Mouse (Mus musculus) 3T3-L1 (cell line): ENCODE measurements around the gene Tuba1c.
"Not testable (repeated sequence)": the region's sequence is repeated elsewhere in the genome, so short reads cannot be mapped to it uniquely, and the experiment has no call there.

ENCODE experiments used
- DNase-seq: peaks from one replicate; pipeline ENCODE4 v3.0.0-alpha.2; 2015; ENCODE audit warnings: low read depth, low spot score

Tuba1c gene

DNA sequence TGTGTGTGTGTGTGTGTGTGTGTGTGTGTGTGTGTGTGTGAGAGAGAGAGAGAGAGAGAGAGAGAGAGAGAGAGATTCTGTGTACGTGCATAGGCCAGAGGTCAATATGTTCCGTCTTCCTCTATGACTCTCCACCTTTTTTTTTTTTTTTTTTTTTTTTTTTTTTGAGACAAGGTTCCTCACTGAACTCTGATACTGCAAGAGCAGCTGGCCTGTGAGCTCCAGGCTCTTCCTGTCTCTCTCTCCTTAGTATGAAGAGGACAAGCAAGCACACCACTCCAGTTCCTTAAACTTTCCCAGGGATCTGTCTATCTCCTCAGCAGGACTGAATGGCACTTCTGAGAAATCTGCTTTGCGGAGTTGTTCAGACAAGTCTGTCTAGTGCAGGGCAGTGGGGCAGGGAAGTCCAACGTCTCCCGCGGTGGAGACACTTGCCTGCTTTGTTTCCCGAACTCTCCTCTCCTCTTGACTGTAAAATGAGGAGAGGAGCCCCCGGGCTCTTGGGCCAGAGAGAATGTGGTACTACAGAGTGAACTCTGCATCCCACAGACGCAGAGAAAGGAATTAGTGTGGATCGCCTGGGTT, 725 bp upstream of the Tuba1c start:
- peak; percentile 60 for DNase-seq

DNA sequence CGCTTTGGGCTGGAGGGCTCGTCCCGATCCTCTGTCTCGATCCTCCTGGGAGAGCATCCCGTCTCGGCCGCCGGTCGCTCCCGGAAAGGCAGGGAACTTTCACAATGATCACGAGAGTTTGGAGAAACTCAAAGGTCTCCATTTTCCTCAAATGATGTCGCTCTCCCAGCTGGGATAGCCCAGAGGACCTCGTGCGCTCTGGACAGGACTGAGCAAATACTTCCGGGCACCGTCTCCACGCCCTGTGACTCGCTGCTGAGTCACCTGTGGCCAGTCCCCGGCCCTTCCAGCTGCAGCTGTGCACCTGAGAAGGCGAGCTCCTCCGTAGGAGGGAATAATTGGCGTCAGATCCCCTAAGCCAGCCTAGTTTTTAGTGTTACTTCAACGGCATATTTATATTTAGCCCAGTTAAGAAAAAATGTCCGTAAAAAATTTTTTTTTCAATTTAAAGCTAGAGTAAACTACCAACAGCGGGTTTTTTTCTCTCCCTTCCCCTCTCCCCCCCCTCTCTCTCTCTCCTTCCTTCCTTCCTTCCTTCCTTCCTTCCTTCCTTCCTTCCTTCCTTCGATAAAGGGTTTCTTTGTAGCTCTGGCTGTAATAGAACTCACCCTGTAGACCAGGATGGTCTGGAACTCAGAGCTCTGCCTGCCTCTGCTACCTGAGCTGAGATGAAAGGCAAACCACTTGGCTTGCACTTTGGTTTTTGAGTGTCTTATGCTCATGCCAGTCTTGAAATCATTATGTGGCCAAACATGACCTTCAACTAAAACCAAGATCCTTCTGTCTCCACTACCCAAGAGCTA, 1.1 kb downstream of the Tuba1c start:
- DNase-seq: peak; percentile 90

DNA sequence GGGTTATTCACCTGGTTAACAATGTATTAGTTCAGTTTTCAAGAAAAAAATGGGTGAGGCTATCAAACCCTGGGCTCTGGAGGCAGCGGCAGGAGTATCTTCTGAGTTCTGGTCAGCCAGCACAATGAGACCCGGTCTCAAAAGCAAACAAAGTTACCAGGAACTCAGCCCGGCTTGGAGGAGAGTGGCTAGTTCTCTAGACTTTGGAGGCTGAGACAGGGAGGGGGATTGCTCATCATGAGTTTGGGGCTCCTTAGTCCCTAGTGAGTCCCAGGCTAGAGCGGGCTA, 1.6 kb downstream of the Tuba1c start:
- no peak for DNase-seq

DNA sequence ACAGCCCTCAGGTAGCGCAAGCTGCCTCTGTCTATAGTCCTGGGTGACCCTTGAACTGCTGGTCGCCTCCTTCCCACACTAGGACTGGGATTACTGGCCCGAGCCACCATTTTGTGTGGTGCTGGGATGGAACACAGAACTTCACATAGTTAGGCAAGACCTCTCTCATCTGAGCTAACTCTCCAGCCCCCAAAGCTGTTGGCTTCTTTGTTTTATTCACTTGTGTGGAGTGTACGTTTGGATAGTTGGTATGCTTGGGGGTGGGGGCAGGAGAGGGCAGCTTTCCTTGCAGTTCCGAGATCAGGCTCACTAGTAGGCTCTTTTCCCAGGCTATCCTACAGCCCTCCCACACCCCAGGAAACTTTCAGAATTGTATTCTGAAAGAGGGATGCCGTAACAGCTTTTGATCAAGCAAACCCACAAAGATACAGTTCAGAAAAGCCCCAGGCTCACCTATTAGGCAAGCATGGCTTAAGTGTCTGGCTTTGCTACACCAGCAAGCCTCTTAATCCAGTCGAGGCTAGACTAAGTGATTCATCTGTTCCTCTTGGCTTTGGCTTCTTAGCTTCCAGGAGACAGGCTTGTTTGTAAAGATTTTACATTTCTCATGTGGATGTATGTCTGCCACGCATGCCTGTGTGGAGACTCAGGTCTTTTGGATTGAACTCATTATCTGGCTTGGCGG, 2.5 kb downstream of the Tuba1c start:
- DNase-seq: peak; percentile 62

DNA sequence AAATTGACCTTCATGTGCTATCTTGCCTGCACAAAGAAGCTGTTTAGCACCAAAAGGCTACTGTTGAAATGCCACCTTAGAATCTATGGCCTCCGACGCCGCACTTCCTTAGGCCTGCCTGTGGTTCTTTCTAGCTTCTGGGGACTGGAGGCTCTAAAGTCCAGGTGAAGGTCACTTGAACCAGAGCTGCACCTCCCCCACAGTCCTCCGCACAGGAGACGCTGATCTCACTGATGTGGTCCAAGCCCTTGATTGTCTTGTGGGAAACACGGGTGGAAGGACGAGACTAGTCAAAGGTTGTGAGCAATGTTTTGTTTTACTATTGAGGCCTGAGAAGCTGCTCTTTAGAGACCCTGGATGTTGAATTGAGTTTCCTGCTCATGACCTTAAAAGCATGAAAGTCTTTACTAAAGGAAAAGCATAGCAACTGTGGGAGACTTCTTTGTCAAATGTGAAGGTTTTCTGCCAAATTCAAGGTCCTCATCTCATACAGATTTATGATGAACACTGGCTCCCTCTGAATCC, 3.1 kb downstream of the Tuba1c start:
- DNase-seq: peak; percentile 51

DNA sequence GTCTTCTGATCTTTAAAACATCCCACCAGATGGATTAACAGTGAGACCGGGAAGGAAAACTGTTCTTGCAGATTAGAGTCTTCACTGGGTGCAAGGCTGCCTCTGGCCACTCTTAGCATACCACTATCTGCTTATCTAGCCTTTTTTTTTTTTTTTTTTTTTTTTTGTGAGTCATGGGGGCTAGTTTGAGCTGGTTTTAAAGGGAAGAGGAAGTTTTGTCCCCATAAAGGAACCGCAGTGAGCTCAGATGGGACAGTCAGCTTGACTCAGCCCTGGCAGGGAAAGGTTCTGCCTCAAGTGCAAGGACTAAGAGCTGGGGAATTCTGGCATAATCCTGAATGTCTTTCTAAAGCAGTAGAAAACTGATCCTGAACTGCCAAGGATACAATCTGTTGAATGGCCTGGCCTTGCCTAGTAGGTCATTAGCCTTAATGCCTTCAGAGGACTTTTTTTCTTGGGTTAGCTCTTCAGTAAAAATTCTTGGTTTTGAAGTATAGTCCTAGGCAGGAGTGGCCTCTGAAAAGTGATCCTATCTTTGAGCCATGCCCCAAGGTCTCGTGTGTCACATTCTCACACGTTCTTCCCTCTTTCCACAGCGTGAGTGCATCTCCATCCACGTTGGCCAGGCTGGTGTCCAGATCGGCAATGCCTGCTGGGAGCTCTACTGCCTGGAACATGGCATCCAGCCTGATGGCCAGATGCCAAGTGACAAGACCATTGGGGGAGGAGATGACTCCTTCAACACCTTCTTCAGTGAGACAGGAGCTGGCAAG, 4.0 kb downstream of the Tuba1c start:
- DNase-seq: peak; percentile 90

DNA sequence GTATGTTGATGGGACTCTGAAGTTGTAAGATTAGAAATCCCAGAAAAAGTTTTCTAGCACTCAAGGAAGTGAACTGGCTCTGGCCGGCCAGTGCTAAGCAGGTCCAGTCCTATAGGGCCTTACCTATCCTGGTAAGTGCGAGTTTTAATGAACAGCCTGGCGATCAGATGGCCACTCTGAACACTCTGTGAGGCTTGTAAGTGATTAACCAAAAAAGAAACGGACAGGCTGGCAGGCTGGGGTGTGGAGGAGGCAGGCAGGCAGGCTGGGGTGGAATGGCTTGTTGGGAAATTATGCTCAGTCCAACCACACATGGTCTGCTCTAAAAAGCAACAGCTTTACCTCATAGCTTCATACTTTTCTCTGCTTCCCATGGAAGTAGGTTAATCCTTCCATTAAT, 5.7 kb downstream of the Tuba1c start:
- DNase-seq: no peak

DNA sequence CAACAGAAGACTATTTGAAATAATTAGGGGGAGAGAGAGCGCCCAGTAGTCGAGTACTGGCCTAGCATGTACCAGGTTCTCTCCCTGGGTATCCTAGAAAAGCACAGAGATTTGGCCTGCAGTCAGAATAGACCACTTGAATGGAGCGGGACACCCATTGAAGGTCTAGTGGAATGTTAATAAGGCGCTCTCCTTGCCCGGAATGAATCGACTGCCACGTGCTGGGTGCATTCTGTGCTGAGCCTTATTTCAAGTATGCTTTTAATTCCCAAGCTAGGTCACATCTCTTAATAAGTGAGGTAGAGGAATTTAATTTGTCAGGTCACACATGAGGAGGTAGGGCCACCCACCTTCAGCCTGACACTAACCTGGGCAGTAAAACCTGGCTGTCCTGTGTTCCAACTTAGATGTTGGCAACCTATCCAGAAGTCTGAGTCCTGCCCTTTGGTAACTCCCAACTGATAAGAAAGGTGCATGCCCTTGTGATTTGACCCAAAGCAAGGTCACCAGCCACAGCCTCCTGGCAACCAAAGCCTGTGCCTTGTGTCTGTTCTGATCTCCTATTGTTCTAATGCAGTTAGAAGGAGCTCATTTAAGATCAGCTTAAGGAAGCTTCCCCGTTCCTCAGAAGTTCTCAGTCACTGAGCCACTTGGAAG, 6.7 kb downstream of the Tuba1c start:
- DNase-seq: no peak

DNA sequence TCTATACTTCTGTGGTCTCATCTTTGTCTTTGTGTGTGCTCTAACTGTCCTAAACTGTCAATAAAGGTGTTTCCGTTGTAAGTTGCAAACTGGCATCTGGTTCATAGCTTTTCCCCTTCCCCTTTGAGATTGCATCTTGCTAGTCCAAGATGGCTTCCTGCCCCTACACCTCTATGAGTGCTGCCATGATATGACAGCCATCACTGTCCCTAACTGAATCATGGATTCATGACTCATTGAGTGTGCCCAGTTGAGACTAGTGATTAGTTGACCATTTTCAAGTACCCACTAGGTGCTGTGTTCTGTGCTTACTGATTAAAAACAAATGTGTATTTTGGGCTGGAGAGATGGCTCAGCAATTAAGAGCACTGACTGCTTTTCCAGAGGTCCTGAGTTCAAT, 8.3 kb downstream of the Tuba1c start:
- peak; percentile 40 for DNase-seq

DNA sequence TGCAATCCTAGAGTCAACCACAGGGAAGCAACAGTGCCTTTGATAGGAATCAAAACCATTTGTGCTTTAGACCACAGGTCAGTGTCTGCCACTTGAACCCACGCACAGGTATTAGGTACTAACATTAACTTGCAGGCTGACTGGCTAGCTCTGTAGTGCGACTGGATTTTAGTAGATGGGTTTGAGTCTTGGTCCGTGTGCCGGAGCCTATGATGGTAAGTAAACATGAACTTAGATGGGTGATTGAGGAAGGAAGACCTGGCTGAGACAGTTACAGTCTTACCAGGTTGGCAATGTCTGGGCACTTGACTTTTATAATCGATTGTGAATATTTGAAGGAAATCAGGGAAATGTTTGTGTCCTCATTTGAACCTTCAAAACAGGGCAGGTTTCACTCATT, 9.1 kb downstream of the Tuba1c start:
- peak; percentile 30 for DNase-seq

DNA sequence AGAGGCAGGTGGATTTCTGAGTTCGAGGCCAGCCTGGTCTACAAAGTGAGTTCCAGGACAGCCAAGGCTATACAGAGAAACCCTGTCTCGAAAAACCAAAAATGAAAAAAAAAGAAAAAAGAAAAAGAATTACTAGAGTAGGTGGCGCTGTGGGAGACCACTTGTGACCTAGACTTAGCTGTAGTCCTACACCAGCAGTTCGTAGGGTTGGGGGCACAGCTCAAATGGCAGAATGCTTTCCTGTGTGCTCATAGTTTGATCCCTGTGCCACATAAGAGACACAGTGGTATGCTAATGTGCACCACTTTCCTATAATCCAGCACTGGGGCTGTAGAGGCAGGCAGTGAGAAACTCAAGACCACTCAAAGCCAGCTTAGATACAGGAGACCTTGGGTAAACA, 9.6 kb downstream of the Tuba1c start:
- no peak for DNase-seq

DNA sequence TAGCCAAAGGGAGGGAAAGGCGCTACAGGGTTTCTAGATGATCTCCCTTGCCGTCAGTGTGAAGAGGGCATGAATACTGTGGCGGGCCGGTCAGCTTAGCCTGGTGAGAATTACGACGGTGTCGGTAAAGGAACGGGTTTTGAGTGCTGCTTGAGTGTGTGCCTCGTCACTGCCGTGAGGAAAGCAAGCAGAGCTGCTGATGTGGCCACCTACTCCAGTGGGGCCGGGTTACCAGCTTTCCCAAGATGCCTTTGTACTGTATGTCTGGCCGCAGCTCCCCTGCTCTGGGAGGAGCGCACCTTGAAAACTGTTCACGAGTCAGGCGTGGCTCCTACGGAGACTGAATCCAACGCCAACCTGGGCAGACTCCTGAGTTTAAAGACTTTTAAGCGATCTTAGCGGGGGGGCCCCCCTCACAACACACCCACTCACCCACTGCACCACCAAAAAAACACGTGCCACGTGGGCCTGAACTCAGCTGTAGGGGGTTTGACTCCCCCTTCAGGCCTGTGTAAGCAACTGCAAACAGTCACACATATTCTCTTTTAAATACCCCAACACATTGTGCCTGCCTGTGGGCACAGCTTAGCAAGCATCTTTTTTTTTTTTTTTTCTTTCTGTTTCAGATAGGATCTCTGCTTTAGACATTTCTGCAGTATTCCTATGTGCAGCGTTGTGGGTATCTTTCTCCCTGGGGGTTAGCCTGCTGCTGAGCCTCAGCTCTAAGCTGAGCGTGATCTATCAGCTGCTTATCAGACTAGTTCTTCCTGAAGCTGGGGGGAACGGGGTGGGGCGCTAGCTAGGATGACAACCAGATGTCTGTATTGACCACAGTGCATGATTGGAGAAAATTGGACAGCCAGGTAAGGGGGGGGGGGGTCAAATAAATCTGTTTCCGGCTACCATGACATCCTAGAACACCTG, 10.6 kb downstream of the Tuba1c start:
- DNase-seq: no peak

DNA sequence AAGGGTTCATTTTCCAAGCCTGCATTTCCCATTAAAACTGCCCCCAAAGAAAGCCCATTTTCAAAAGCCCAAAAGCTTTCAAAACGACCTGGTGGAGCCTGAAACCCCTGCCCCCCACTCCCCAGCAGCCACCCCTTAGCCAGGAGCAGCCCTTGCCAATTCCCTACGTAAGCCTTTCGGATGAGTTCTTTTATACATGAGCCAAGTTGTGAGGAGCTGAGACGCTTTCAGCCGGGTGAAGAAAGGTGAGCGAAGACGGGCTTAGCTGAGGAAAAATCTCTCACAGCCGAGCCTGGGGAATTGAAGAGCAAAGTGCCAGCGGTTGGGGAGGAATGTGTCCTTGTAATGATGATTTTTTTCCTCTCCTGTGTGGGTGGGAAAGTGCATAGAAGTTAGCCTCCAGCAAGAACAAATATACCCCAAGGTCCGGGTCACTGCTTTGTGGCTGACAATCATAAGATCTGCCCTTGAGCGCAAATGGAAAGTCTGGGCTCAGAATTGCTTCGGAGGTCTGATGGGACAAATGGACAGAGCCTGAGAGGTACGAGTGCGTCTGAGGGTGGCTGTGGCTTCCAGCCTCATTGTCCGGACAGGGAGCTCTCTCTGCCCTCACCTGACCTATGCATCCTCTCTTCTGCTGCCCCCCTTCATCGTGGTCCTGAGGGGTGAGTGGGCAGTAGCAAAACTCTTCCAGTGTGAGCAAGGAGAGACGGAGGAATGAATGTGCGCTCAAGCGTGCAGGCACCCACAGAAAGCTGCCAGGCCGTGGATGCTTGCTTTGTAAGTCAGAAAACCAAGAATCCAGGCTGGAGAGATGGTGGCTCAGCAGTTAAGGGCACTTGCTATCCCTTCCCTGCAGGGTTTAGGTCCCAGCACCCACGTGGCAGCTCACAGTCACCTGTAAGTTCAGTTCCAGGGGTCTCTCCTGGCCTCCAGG, 11.5 kb downstream of the Tuba1c start:
- no peak for DNase-seq

DNA sequence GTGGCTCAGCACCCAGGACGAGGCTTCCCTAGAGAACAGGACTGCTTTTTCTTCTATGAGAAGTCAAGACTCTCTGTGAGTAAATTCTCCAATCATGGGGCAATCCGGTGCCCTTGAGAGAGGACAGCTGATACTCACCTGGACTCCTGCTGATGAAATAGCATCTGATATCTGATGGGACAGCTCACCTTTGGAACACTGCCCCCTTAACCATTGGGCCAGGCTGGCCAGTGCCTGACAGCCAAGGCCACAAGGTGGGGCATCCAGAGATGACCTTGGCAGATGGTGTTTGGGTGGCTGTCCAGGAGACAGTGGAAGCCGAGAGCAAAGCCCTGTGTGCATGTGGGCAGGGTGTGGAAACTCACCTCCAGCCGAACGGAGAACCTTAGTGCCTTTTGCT, 12.6 kb downstream of the Tuba1c start:
- no peak for DNase-seq

DNA sequence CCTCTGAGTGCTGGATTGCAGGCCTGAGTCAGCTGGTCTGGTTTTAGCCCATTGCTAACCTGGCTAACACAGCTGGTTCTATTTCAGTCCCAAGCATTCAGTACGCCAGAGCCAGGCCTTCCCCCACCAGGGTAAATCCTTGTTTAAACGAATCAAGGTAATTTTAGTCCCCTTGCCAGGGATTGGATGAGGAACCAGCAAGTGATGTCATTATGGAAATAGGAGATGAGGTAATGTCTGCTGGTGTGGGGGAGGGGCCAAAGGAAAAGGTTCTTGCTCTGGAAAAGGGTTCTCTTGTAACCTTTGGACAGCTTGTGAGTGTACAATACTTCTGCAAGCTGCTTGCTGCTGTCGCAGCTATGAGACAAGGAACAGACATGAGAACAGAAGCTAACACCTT, 15.2 kb downstream of the Tuba1c start:
- peak; percentile 38 for DNase-seq

DNA sequence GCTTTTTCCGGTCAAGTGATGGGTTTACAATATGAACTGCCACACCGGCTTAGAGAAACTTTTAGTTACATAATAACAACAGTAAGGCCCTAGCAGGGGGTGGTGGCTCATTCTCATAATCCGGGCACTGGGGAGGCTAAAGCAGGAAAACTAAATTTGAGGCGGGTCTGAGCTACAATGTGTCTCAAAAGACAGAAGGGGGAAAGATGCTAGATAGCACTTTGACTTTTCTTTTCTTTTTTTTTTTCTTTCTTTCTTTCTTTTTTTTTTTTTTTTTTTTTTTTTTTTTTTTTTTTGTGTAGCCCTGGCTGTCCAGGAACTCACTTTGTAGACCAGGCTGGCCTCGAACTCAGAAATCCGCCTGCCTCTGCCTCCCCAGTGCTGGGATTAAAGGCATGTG, 16.0 kb downstream of the Tuba1c start:
- DNase-seq: not testable (repeated sequence)

DNA sequence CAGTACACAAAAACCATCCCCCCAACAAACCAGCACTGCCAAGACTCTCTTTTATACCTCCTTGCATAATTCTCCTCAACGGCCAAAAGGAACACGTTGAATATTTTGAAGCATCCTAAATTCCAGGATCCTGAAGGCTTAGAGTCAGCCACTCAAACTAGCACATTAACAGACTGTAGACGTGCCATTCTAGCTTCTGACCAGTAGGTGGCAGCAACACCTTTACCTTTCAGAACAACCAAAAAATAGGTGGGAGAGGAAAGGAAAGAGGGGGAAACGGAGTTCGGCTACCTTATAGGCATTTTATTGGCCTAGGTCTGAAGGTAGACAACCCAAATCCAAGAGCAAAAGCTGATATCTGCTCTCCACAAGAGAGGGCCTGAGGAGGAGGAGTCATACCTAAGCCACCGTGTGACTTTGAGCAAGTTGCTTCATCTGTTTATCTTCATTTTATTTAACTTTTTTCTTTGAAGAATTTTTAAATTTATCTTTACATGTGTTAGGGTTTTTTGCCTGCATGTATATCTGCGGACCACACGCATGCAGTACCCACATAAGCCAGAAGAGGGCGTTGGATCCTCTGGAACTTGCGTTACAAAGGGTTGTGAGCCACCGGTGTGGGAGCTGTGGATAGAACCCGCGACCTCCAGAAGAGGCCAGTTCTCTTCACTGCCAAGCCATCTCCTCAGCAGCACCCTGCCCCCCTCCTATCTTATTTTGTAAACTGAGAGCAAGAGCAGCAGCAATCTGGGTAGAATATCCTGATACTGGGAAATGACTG, 20.0 kb downstream of the Tuba1c start:
- peak; percentile 83 for DNase-seq

DNA sequence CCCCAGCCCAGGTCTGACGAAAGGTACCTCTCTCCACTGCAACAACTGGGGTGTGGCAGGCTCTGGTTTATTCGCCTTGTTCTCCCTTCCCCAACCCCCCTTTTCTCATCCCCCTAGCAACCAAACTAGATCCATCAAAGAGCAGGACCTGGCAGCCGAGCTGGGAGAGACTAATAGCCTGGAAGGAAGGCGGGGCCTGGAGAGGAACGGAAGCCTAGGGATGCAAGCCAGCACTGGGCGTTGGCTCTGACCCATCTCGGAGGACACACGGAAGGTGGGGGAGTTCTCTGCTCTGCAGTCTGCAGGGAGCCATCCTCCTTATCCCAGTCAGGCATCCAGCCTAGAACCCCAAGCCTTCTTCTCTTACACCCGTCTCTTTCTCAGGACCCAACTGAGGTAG, 23.7 kb downstream of the Tuba1c start:
- no peak for DNase-seq

DNA sequence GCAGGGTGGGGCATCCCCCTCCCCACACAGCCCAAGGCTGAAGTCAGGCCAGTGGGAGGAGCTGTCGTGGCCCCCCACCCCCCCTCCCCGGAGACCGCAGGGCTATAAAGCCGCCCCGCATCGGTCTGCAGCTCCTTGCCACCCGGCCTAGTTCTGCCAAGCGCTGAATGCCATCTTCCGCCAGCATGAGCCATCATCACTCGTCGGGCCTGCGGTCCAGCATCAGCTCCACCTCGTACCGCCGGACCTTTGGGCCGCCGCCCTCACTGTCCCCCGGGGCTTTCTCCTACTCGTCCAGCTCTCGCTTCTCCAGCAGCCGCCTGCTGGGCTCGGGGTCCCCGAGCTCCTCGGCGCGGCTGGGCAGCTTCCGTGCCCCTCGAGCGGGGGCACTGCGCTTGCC, 25.3 kb downstream of the Tuba1c start, which contains the start of gene Prph:
Gene Prph, plus strand, starts transcription at position 135 of the 400 bp plus-strand sequence.
- DNase-seq: no peak
